Mouse (Mus musculus) lung, adult 2 months (tissue): ENCODE measurements at regions not wholly inside any gene's neighbourhood (a gene's known extent, or its start where the extent isn't known, plus 50 kb on each side); places are given as distances from the start of the nearest gene placed in this dataset.

Source experiments
- DNase-seq: peaks from one replicate; pipeline ENCODE4 v3.0.0; 2022
- H3K4me1 ChIP-seq: fragments of 200-500 bp; 2 replicates; pipeline ENCODE4 v1.6.1; 2011; ENCODE audit warnings: low read length; ENCODE audit not compliant: control insufficient read depth, insufficient read depth
- H3K4me3 ChIP-seq: fragments of 200-500 bp; replicated peaks from 2 replicates; pipeline ENCODE3; 2011; ENCODE audit warnings: low read depth, mild to moderate bottlenecking, control low read depth, low read length; ENCODE audit errors: extremely low read depth
- CTCF ChIP-seq: fragments of 200-500 bp; IDR thresholded peaks from 2 replicates; pipeline ENCODE4 v1.5.1; 2011; ENCODE audit warnings: mild to moderate bottlenecking, low read length, control low read depth; ENCODE audit not compliant: insufficient read depth
- POLR2A ChIP-seq: fragments of 200-500 bp; IDR thresholded peaks from 2 replicates; pipeline ENCODE4 v1.6.1; 2011; ENCODE audit warnings: low read depth, mild to moderate bottlenecking, control low read depth, low read length, borderline replicate concordance; ENCODE audit errors: extremely low read depth
- WGBS: fragments of 180-500 bp; shearing (Covaris S2); methylation state at CpG from one replicate; pipeline ENCODE4 v1.1.7; 2018; 5-methylcytosine and 5-hydroxymethylcytosine counted together

GRCm38 (mm10) chr3:136508575-136508974 is 161.3 kb upstream of the Ppp3ca start:
- WGBS, result 36% methylated on average over 2 of the region's 2 CpGs
- no peak for DNase-seq
- Histone ChIP-seq H3K4me3 (no peak overlapping the region), H3K4me1 (no peaks in the 10 kb centered on the region)
- TF ChIP-seq POLR2A (no peak), CTCF (no peak)

DNA sequence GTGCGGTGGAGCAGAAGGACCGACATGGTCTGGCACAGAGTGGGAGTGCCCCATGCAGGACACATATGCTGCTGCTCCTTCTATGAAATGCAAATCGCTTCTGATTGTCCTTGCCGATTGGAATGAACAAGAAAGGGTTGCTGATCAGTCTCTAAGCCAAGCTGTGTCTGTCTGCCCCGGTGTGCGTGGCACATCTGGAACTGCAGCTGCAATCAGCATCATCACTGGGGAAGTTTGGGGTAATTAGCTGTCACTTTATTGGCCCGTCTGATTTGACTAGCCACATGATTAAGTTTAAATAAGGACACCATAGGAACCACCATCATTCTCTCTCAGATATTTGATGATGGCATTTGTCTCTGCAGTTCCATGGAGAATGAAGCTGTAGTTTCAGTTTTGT is 162.9 kb upstream of the Ppp3ca start:
- TF ChIP-seq CTCF (no peak), POLR2A (no peak)
- WGBS, result 83% methylated on average over 7 of the region's 7 CpGs

DNA sequence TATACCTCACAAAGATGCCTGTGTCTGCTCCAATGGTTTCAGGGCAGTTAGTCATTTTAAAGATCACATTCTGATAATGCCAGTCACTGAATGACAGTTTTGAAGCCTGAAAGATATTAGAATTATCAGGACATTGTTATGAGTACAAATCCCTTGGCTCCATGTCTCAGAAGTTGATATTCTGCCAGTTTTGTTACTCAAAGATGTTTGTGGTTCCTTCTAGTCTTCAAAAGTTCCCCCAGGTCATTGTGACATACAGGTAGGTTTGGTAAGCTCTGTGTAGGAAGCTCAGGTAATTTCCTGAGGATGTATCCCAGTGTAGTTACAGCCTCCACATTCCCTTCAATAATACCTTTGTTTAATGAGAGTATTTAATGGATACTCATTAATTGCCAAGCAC is 169.0 kb upstream of the Bank1 start:
- no peak overlapping the region for H3K4me3 ChIP-seq
- TF ChIP-seq POLR2A (no peak), CTCF (no peak)
- DNase-seq, result no peak
- H3K4me1 ChIP-seq, result no peaks in the 10 kb centered on the region

More for the DNA sequence above, 162.9 kb upstream of the Ppp3ca start:
- DNase-seq, result no peak
- no peak overlapping the region for H3K4me3 ChIP-seq
- H3K4me1 ChIP-seq, result no peaks in the 10 kb centered on the region

GRCm38 (mm10) chr3:136491683-136492082 is 165.8 kb upstream of the Bank1 start:
- no peaks in the 10 kb centered on the region for H3K4me1 ChIP-seq
- 71% methylated on average over 2 of the region's 2 CpGs for WGBS
- TF ChIP-seq CTCF, result no peak
- TF ChIP-seq POLR2A, result no peak
- H3K4me3 ChIP-seq, result no peak overlapping the region
- no peak for DNase-seq

- TF ChIP-seq POLR2A, result no peak
- no peak for TF ChIP-seq CTCF
- 90% methylated on average over 3 of the region's 3 CpGs for WGBS
- DNase-seq, result no peak
- Histone ChIP-seq H3K4me1 (no peaks in the 10 kb centered on the region), H3K4me3 (no peak overlapping the region)
Observed at GRCm38 (mm10) chr3:136471693-136472092, 145.8 kb upstream of the Bank1 start.

- 79% methylated on average over 3 of the region's 3 CpGs for WGBS
- DNase-seq, result no peak
- no peak for TF ChIP-seq CTCF
- Histone ChIP-seq H3K4me1 (no peaks in the 10 kb centered on the region), H3K4me3 (no peak overlapping the region)
Observed at GRCm38 (mm10) chr3:136462747-136463146, 136.9 kb upstream of the Bank1 start.

GRCm38 (mm10) chr3:136456471-136457117 is 130.7 kb upstream of the Bank1 start:
- no peak for TF ChIP-seq POLR2A
- TF ChIP-seq CTCF, result no peak
- DNase-seq, result no peak
- H3K4me3 ChIP-seq, result no peak overlapping the region
- WGBS, result 82% methylated on average over 10 of the region's 10 CpGs
- H3K4me1 ChIP-seq, result no peaks in the 10 kb centered on the region

- no peak for DNase-seq
- Histone ChIP-seq H3K4me3 (no peak overlapping the region), H3K4me1 (no peaks in the 10 kb centered on the region)
- TF ChIP-seq POLR2A (no peak), CTCF (no peak)
- WGBS, result 75% methylated on average over 7 of the region's 7 CpGs
Observed at GRCm38 (mm10) chr3:136455651-136456470, 130.0 kb upstream of the Bank1 start.

DNA sequence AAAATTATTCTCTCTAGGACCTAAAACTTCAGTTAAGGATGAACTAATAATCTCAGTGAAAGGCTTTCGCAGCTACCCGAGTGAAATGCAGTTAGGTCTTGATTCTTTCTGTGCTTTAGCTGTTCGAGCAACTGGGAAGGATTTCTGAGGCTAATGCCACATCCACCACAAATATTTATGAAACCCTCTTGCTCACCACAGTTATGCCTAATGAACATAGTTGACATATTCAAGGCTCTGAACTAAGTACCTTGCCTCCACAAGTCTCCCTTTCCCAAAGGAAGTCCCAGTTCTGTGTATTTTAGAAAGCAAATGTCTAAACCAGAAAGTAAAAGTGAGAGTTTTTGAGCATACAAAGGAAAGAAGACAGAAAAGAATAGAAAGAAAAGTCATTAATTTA is 129.1 kb upstream of the Bank1 start:
- Histone ChIP-seq H3K4me3 (no peak overlapping the region), H3K4me1 (no peaks in the 10 kb centered on the region)
- DNase-seq, result no peak
- TF ChIP-seq CTCF (no peak), POLR2A (no peak)
- 74% methylated on average over 3 of the region's 3 CpGs for WGBS

GRCm38 (mm10) chr3:136450986-136451774 is 125.3 kb upstream of the Bank1 start:
- WGBS, result 70% methylated on average over 9 of the region's 9 CpGs
- TF ChIP-seq CTCF, result no peak
- TF ChIP-seq POLR2A, result no peak
- H3K4me1 ChIP-seq, result no peaks in the 10 kb centered on the region
- no peak for DNase-seq
- no peak overlapping the region for H3K4me3 ChIP-seq

DNA sequence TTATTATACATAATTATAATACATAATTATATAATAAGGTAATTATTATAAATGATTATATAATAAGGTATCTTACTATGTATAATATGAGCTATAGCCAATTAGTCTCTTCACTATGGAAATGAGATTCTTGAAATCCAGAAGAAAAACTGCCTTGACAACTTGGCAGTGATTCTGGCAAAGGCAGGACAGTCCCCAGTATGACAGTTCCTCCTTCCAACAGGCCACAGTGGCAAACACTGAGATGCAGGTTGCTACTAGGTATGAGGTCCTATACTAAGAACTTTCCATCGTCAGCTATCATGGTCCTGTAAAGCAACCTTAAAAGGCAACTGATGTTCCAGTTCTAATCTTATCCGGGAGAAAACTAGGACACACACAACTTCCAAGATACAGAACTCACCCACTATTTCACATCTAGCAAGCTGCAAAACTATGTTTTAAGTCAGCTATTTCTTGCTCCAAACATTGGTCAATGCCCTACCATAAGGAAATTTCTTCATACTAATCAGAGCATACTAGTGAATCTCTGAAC is 124.6 kb upstream of the Bank1 start:
- WGBS, result 88% methylated on average over 2 of the region's 2 CpGs
- no peak for TF ChIP-seq POLR2A
- no peak for TF ChIP-seq CTCF
- no peak for DNase-seq
- Histone ChIP-seq H3K4me3 (no peak overlapping the region), H3K4me1 (no peaks in the 10 kb centered on the region)
